Mouse (Mus musculus): ENCODE measurements around the gene Kctd20. TPM values are rescaled to one million over a fixed set of nuclear protein-coding genes. Genes with fewer than 3 reads are reported as not detected.

The Kctd20 gene
- polyA plus RNA-seq, 1 experiment, result 34.8 TPM

GRCm38 (mm10) chr17:28970122-28970521 is 18.4 kb downstream of the Kctd20 start:
- Histone ChIP-seq H3ac (ENCODE audit: control insufficient read depth, insufficient read length) (no peak overlapping the region), H3K79me2 (ENCODE audit: control insufficient read depth, insufficient read depth) (no peaks in the 10 kb centered on the region)
- no peak for TF ChIP-seq POLR2AphosphoS2 (IDR thresholded peaks at IDR 0.05; ENCODE audit: insufficient read length, low read depth)
- TF ChIP-seq TCF3 (IDR thresholded peaks at IDR 0.05; ENCODE audit: insufficient read length, low read depth), result no peak
- no peak for TF ChIP-seq CEBPB (IDR thresholded peaks at IDR 0.05; ENCODE audit: insufficient read depth, poor library complexity, severe bottlenecking)
- TF ChIP-seq REST (IDR thresholded peaks at IDR 0.05; ENCODE audit: insufficient read depth, insufficient read length), result no peak
- TF ChIP-seq MYOD1 (IDR thresholded peaks at IDR 0.05; ENCODE audit: control insufficient read depth in 1 of 3, insufficient read length in 2 of 3, low read depth in 2 of 3), result no peak
- no peak for TF ChIP-seq SRF (IDR thresholded peaks at IDR 0.05; ENCODE audit: control insufficient read depth, insufficient read length, low read depth)
- no peak for TF ChIP-seq E2F4 (IDR thresholded peaks at IDR 0.05; ENCODE audit: insufficient read depth)
- no peak for TF ChIP-seq USF1 (IDR thresholded peaks at IDR 0.05; ENCODE audit: low read depth)
- TF ChIP-seq MYOG (IDR thresholded peaks at IDR 0.05; ENCODE audit: control insufficient read depth in 1 of 3, insufficient read depth in 1 of 3, insufficient read length in 2 of 3, low read depth in 2 of 3), result no peak
- no peak for TF ChIP-seq MAX (IDR thresholded peaks at IDR 0.05; ENCODE audit: low read depth)

GRCm38 (mm10) chr17:28979091-28979490 is 27.3 kb downstream of the Kctd20 start:
- TF ChIP-seq SRF (IDR thresholded peaks at IDR 0.05; ENCODE audit: control insufficient read depth, insufficient read length, low read depth) (no peak), POLR2AphosphoS2 (IDR thresholded peaks at IDR 0.05; ENCODE audit: insufficient read length, low read depth) (no peak), TCF12 (IDR thresholded peaks at IDR 0.05; ENCODE audit: insufficient read depth, poor library complexity, severe bottlenecking) (no peak), TCF3 (IDR thresholded peaks at IDR 0.05; ENCODE audit: insufficient read length, low read depth) (no peak), REST (IDR thresholded peaks at IDR 0.05; ENCODE audit: insufficient read depth, insufficient read length) (no peak), MYOG (IDR thresholded peaks at IDR 0.05; ENCODE audit: control insufficient read depth in 1 of 3, insufficient read depth in 1 of 3, insufficient read length in 2 of 3, low read depth in 2 of 3) (no peak)
- no peak overlapping the region for H3ac ChIP-seq (ENCODE audit: control insufficient read depth, insufficient read length)
- no peak overlapping the region for H3K4me3 ChIP-seq
- peaks cover 19% of the 10 kb centered on the region for H3K36me3 ChIP-seq (ENCODE audit: control insufficient read depth, insufficient read depth)
- no peaks in the 10 kb centered on the region for H3K79me2 ChIP-seq (ENCODE audit: control insufficient read depth, insufficient read depth)
- H3K27me3 ChIP-seq (ENCODE audit: control insufficient read depth, insufficient read depth, insufficient read length), result no peaks in the 10 kb centered on the region
- H3K4me2 ChIP-seq (ENCODE audit: low read depth), result no peak overlapping the region

More at GRCm38 (mm10) chr17:28970122-28970521, 18.4 kb downstream of the Kctd20 start:
- Histone ChIP-seq H3K27me3 (ENCODE audit: control insufficient read depth, insufficient read depth, insufficient read length) (no peaks in the 10 kb centered on the region), H3K36me3 (ENCODE audit: control insufficient read depth, insufficient read depth) (peaks cover 72% of the 10 kb centered on the region), H3K4me2 (ENCODE audit: low read depth) (no peak overlapping the region), H3K4me3 (no peak overlapping the region)

GRCm38 (mm10) chr17:28981081-28981480 is 29.3 kb downstream of the Kctd20 start:
- Histone ChIP-seq H3ac (ENCODE audit: control insufficient read depth, insufficient read length) (no peak overlapping the region), H3K4me3 (no peak overlapping the region), H3K36me3 (ENCODE audit: control insufficient read depth, insufficient read depth) (peaks cover 22% of the 10 kb centered on the region), H3K79me2 (ENCODE audit: control insufficient read depth, insufficient read depth) (no peaks in the 10 kb centered on the region), H3K27me3 (ENCODE audit: control insufficient read depth, insufficient read depth, insufficient read length) (no peaks in the 10 kb centered on the region), H3K4me2 (ENCODE audit: low read depth) (no peak overlapping the region)
- TF ChIP-seq MYOD1 (IDR thresholded peaks at IDR 0.05; ENCODE audit: control insufficient read depth in 1 of 3, insufficient read length in 2 of 3, low read depth in 2 of 3), result peak in 1 of 3 experiments; percentile 29
- TF ChIP-seq CEBPB (IDR thresholded peaks at IDR 0.05; ENCODE audit: insufficient read depth, poor library complexity, severe bottlenecking), result no peak

GRCm38 (mm10) chr17:28982591-28982990 is 30.8 kb downstream of the Kctd20 start:
- TF ChIP-seq MYOD1 (IDR thresholded peaks at IDR 0.05; ENCODE audit: control insufficient read depth in 1 of 3, insufficient read length in 2 of 3, low read depth in 2 of 3) (peak in 2 of 3 experiments; percentile 15 to 75), SRF (IDR thresholded peaks at IDR 0.05; ENCODE audit: control insufficient read depth, insufficient read length, low read depth) (no peak), REST (IDR thresholded peaks at IDR 0.05; ENCODE audit: insufficient read depth, insufficient read length) (no peak), MYOG (IDR thresholded peaks at IDR 0.05; ENCODE audit: control insufficient read depth in 1 of 3, insufficient read depth in 1 of 3, insufficient read length in 2 of 3, low read depth in 2 of 3) (peak in 1 of 3 experiments; percentile 53)
- Histone ChIP-seq H3K79me2 (ENCODE audit: control insufficient read depth, insufficient read depth) (no peaks in the 10 kb centered on the region), H3K27me3 (ENCODE audit: control insufficient read depth, insufficient read depth, insufficient read length) (no peaks in the 10 kb centered on the region), H3K4me2 (ENCODE audit: low read depth) (no peak overlapping the region), H3K4me3 (no peak overlapping the region), H3K36me3 (ENCODE audit: control insufficient read depth, insufficient read depth) (peaks cover 31% of the 10 kb centered on the region), H3ac (ENCODE audit: control insufficient read depth, insufficient read length) (no peak overlapping the region)

- H3K27me3 ChIP-seq (ENCODE audit: control insufficient read depth, insufficient read depth, insufficient read length), result no peaks in the 10 kb centered on the region
- no peak for TF ChIP-seq POLR2A (IDR thresholded peaks at IDR 0.05; ENCODE audit: insufficient read length, low read depth)
- no peak for TF ChIP-seq MYOD1 (IDR thresholded peaks at IDR 0.05; ENCODE audit: control insufficient read depth in 1 of 3, insufficient read length in 2 of 3, low read depth in 2 of 3)
- TF ChIP-seq USF1 (IDR thresholded peaks at IDR 0.05; ENCODE audit: low read depth), result no peak
- TF ChIP-seq REST (IDR thresholded peaks at IDR 0.05; ENCODE audit: insufficient read depth, insufficient read length), result no peak
- TF ChIP-seq CEBPB (IDR thresholded peaks at IDR 0.05; ENCODE audit: insufficient read depth, poor library complexity, severe bottlenecking), result no peak
- TF ChIP-seq TCF12 (IDR thresholded peaks at IDR 0.05; ENCODE audit: insufficient read depth, poor library complexity, severe bottlenecking), result no peak
- TF ChIP-seq MAX (IDR thresholded peaks at IDR 0.05; ENCODE audit: low read depth), result no peak
- TF ChIP-seq TCF3 (IDR thresholded peaks at IDR 0.05; ENCODE audit: insufficient read length, low read depth), result no peak
- no peak for TF ChIP-seq SRF (IDR thresholded peaks at IDR 0.05; ENCODE audit: control insufficient read depth, insufficient read length, low read depth)
- no peak for TF ChIP-seq POLR2AphosphoS2 (IDR thresholded peaks at IDR 0.05; ENCODE audit: insufficient read length, low read depth)
- TF ChIP-seq MYOG (IDR thresholded peaks at IDR 0.05; ENCODE audit: control insufficient read depth in 1 of 3, insufficient read depth in 1 of 3, insufficient read length in 2 of 3, low read depth in 2 of 3), result no peak
- TF ChIP-seq E2F4 (IDR thresholded peaks at IDR 0.05; ENCODE audit: insufficient read depth), result no peak
- peaks cover 40% of the 10 kb centered on the region for H3K36me3 ChIP-seq (ENCODE audit: control insufficient read depth, insufficient read depth)
- H3K4me3 ChIP-seq, result no peak overlapping the region
- no peaks in the 10 kb centered on the region for H3K79me2 ChIP-seq (ENCODE audit: control insufficient read depth, insufficient read depth)
- H3ac ChIP-seq (ENCODE audit: control insufficient read depth, insufficient read length), result no peak overlapping the region
- H3K4me2 ChIP-seq (ENCODE audit: low read depth), result no peak overlapping the region
Observed at GRCm38 (mm10) chr17:28984724-28985420, 33.1 kb downstream of the Kctd20 start.
